Mouse (Mus musculus) embryonic facial prominence, embryonic 11.5 days (tissue): ENCODE results near the gene Sox6. TPM values are rescaled to one million over a fixed set of nuclear protein-coding genes. Genes with fewer than 3 reads are reported as not detected.

ENCODE experiments used
- polyA plus RNA-seq: library from polyadenylated mRNA; unstranded; fragments of >200 nt; fragmentation: Nextera tagmentation; extraction: Ambion mirVana; gene quantifications from 2 replicates; pipeline ENCODE4 v1.2.1, GENCODE M21; 2014

The Sox6 gene
- polyA plus RNA-seq, 1 experiment from 2014 or later: 29.2 TPM

Other genes starting within 250 kb of the Sox6 start
- gene 1110004F10Rik, start 601 bp upstream of the Sox6 start, polyA plus RNA-seq: 389 and 409 TPM in 2 replicates
- 0.72 and 1.0 TPM in 2 replicates for gene Gm4353, start 45.8 kb upstream of the Sox6 start, polyA plus RNA-seq